18 mouse cellular contexts compared by ENCODE assay signal in genomic region chr10:75720215-75720614, GRCm38 (mm10). TPM values are rescaled to one million over a fixed set of nuclear protein-coding genes. Genes with fewer than 3 reads are reported as not detected.
DNase-seq lines count a peak whose midpoint lies in the region; ATAC-seq and TF ChIP-seq lines count a peak whose summit lies in the region.
"Had no signal": no experiment of that assay in that cellular context is flagged by ENCODE, and none has a peak within 500 bp of the region (broad histone marks: within the 10 kb centered on the region; RNA-seq: fewer than 3 reads in every experiment).

No protein-coding gene starts in this region.

- no peaks in the 10 kb centered on the region for H3K9me3 ChIP-seq in hindbrain, postnatal 0 days (ENCODE audit: low read length)
- no peaks in the 10 kb centered on the region for H3K9me3 ChIP-seq in hindbrain, embryonic 10.5 days
- H3K9me3 ChIP-seq in lung, embryonic 16.5 days (ENCODE audit: control insufficient read depth, low read length), result no peaks in the 10 kb centered on the region
- H3K9me3 ChIP-seq: embryonic facial prominence, embryonic 13.5 days; heart, embryonic 15.5 days; limb, embryonic 12.5 days; neural tube, embryonic 12.5 days; stomach, embryonic 15.5 days had no signal

- peak; percentile 89 for ATAC-seq in hindbrain, postnatal 0 days
- 0 out of 2 replicates have a peak, but pooled peaks have one; percentile 26 for ATAC-seq in lung, embryonic 16.5 days (ENCODE audit: low read depth)
- ATAC-seq: midbrain, embryonic 16.5 days had no signal

- no peak overlapping the region for H3K27ac ChIP-seq in cerebellum, adult 2 months (ENCODE audit: insufficient read depth, low read length)
- H3K27ac ChIP-seq in hindbrain, postnatal 0 days, result peak overlapping the region; percentile 57
- no peak overlapping the region for H3K27ac ChIP-seq in hindbrain, embryonic 10.5 days
- H3K27ac ChIP-seq in lung, embryonic 16.5 days (ENCODE audit: low read length), result no peak overlapping the region
- H3K27ac ChIP-seq: embryonic facial prominence, embryonic 13.5 days; heart, embryonic 15.5 days; limb, embryonic 12.5 days; liver, embryonic 14.5 days; neural tube, embryonic 12.5 days; stomach, embryonic 15.5 days had no signal

- 55% methylated on average over 5 of the region's 5 CpGs for whole genome bisulfite sequencing in cerebellum, adult 2 months
- 68% methylated on average over 5 of the region's 5 CpGs for WGBS in hindbrain, postnatal 0 days
- WGBS in hindbrain, embryonic 10.5 days, result 91% methylated on average over 5 of the region's 5 CpGs
- 81% methylated on average over 5 of the region's 5 CpGs for WGBS in lung, embryonic 16.5 days

- no peak for TF ChIP-seq POLR2A in cerebellum, adult 2 months (IDR thresholded peaks at IDR 0.05; ENCODE audit: borderline replicate concordance, insufficient read depth, low read length)
- no peak for TF ChIP-seq POLR2A in brain, embryonic 14.5 days (IDR thresholded peaks at IDR 0.05; ENCODE audit: borderline replicate concordance, extremely low read depth, insufficient read depth, insufficient read length, poor library complexity, severe bottlenecking)

- no peak overlapping the region for H3K9ac ChIP-seq in hindbrain, postnatal 0 days (replicated peaks; ENCODE audit: low read length)
- H3K9ac ChIP-seq in lung, embryonic 16.5 days (ENCODE audit: low read length), result no peak overlapping the region
- H3K9ac ChIP-seq: embryonic facial prominence, embryonic 13.5 days; heart, embryonic 15.5 days; limb, embryonic 12.5 days; liver, embryonic 14.5 days; neural tube, embryonic 12.5 days; stomach, embryonic 15.5 days had no signal

- H3K27me3 ChIP-seq in cerebellum, adult 2 months (ENCODE audit: control insufficient read depth, insufficient read depth, low read length), result no peaks in the 10 kb centered on the region
- H3K27me3 ChIP-seq in hindbrain, postnatal 0 days (ENCODE audit: insufficient read depth, low read length), result no peaks in the 10 kb centered on the region
- no peaks in the 10 kb centered on the region for H3K27me3 ChIP-seq in hindbrain, embryonic 10.5 days (ENCODE audit: insufficient read depth, poor library complexity, severe bottlenecking)
- no peaks in the 10 kb centered on the region for H3K27me3 ChIP-seq in lung, embryonic 16.5 days (ENCODE audit: control insufficient read depth, insufficient read depth, low read depth, low read length)
- H3K27me3 ChIP-seq: CH12.LX; embryonic facial prominence, embryonic 13.5 days; heart, embryonic 15.5 days; limb, embryonic 12.5 days; neural tube, embryonic 12.5 days; stomach, embryonic 15.5 days had no signal

- 0 out of 2 replicates have a peak, but pooled peaks cover 3% of the 10 kb centered on the region for H3K4me1 ChIP-seq in cerebellum, adult 2 months (ENCODE audit: control insufficient read depth, insufficient read depth, low read length)
- H3K4me1 ChIP-seq in hindbrain, postnatal 0 days (ENCODE audit: insufficient read depth, low read length), result no peaks in the 10 kb centered on the region
- no peaks in the 10 kb centered on the region for H3K4me1 ChIP-seq in hindbrain, embryonic 10.5 days (replicated peaks)
- H3K4me1 ChIP-seq in lung, embryonic 16.5 days (replicated peaks; ENCODE audit: control insufficient read depth, insufficient read depth, low read length), result no peaks in the 10 kb centered on the region
- H3K4me1 ChIP-seq: embryonic facial prominence, embryonic 13.5 days; heart, embryonic 15.5 days; limb, embryonic 12.5 days; neural tube, embryonic 12.5 days; stomach, embryonic 15.5 days had no signal

- H3K4me3 ChIP-seq in cerebellum, adult 2 months (replicated peaks; ENCODE audit: insufficient read depth, low read depth, low read length), result no peak overlapping the region
- H3K4me3 ChIP-seq in hindbrain, postnatal 0 days (ENCODE audit: low read length), result no peak overlapping the region
- H3K4me3 ChIP-seq in hindbrain, embryonic 10.5 days, result no peak overlapping the region
- no peak overlapping the region for H3K4me3 ChIP-seq in lung, embryonic 16.5 days (ENCODE audit: low read length)
- H3K4me3 ChIP-seq: embryonic facial prominence, embryonic 13.5 days; heart, embryonic 15.5 days; limb, embryonic 12.5 days; neural tube, embryonic 12.5 days; stomach, embryonic 15.5 days had no signal

- TF ChIP-seq CTCF in cerebellum, adult 2 months (IDR thresholded peaks at IDR 0.05; ENCODE audit: borderline replicate concordance, insufficient read depth, low read depth, low read length), result no peak
- peak; percentile 55 for TF ChIP-seq CTCF in hindbrain, postnatal 0 days (IDR thresholded peaks at IDR 0.05; ENCODE audit: low read depth)
- no peak for TF ChIP-seq CTCF in brain, embryonic 14.5 days (IDR thresholded peaks at IDR 0.05; ENCODE audit: borderline replicate concordance, extremely low read depth, insufficient read depth, insufficient read length)

- no peak overlapping the region for H3K4me2 ChIP-seq in hindbrain, postnatal 0 days (ENCODE audit: low read depth, low read length)
- H3K4me2 ChIP-seq in lung, embryonic 16.5 days (ENCODE audit: low read depth, low read length), result no peak overlapping the region
- H3K4me2 ChIP-seq: embryonic facial prominence, embryonic 13.5 days; heart, embryonic 15.5 days; limb, embryonic 12.5 days; neural tube, embryonic 12.5 days; stomach, embryonic 15.5 days had no signal

- peaks cover 33% of the 10 kb centered on the region for H3K36me3 ChIP-seq in hindbrain, postnatal 0 days (ENCODE audit: insufficient read depth, low read length)
- H3K36me3 ChIP-seq in hindbrain, embryonic 10.5 days, result peaks cover 98% of the 10 kb centered on the region
- H3K36me3 ChIP-seq in lung, embryonic 16.5 days (ENCODE audit: control insufficient read depth, insufficient read depth, low read length), result peaks cover 13% of the 10 kb centered on the region

- peak; percentile 19 to 48 for DNase-seq in cerebellum, adult 2 months
- no peak for DNase-seq in cerebellum, adult 8-10 months
- DNase-seq in hindbrain, postnatal 0 days (ENCODE audit: low spot score), result peak; percentile 74
- no peak for DNase-seq in hindbrain, embryonic 10.5 days (ENCODE audit: low spot score)
- no peak for DNase-seq in lung, postnatal 36 days
- peak; percentile 5 for DNase-seq in brain, embryonic 14.5 days (ENCODE audit: low read depth)
- DNase-seq in yolk sac, embryonic 10.5 days (ENCODE audit: low spot score), result no peak
- DNase-seq: adrenal gland, postnatal 25 days; heart, adult 11 months had no signal

RNA-seq across cellular contexts. Expression of gene Cabin1, which starts 43.9 kb away (rescaled TPM):
- 48.6 and 62.2 TPM in 2 replicates for polyA plus RNA-seq in cerebellum, adult 2 months (2012; rRNA removed)
- total RNA-seq in hindbrain, postnatal 0 days (2014; rRNA removed), result 92.9 and 96.4 TPM in 2 replicates
- polyA plus RNA-seq in hindbrain, postnatal 0 days (2015; fragmentation: Nextera tagmentation; extraction: Ambion mirVana), result 30.1 and 33.6 TPM in 2 replicates
- polyA plus RNA-seq in hindbrain, embryonic 10.5 days (2016; fragmentation: Nextera tagmentation; extraction: Ambion mirVana), result 36.8 and 38.4 TPM in 2 replicates
- 39.7 and 48.8 TPM in 2 replicates for polyA plus RNA-seq in lung, embryonic 16.5 days (2015; fragmentation: Nextera tagmentation; extraction: Ambion mirVana)
- 43.8 and 56.6 TPM in 2 replicates for polyA plus RNA-seq in brain, embryonic 14.5 days (2012; rRNA removed)

RNA-seq across cellular contexts. Expression of gene Ddt, which starts 53.0 kb away (rescaled TPM):
- polyA plus RNA-seq in cerebellum, adult 2 months (2012; rRNA removed), result 146 and 151 TPM in 2 replicates
- 63.6 and 67.4 TPM in 2 replicates for total RNA-seq in hindbrain, postnatal 0 days (2014; rRNA removed)
- 115 and 120 TPM in 2 replicates for polyA plus RNA-seq in hindbrain, postnatal 0 days (2015; fragmentation: Nextera tagmentation; extraction: Ambion mirVana)
- polyA plus RNA-seq in hindbrain, embryonic 10.5 days (2016; fragmentation: Nextera tagmentation; extraction: Ambion mirVana), result 94.1 and 95.3 TPM in 2 replicates
- polyA plus RNA-seq in lung, embryonic 16.5 days (2015; fragmentation: Nextera tagmentation; extraction: Ambion mirVana), result 69.0 and 74.3 TPM in 2 replicates
- 55.9 and 69.3 TPM in 2 replicates for polyA plus RNA-seq in brain, embryonic 14.5 days (2012; rRNA removed)

Comparison
In these comparisons a context has a peak if more than half of its experiments do, and no peak if none do; other contexts are left out.
1. DNase-seq: peak in cerebellum, adult 2 months (2 of 2), hindbrain, postnatal 0 days (single experiment) and brain, embryonic 14.5 days (single experiment); none in cerebellum, adult 8-10 months (single experiment), hindbrain, embryonic 10.5 days (single experiment), lung, postnatal 36 days (single experiment) and yolk sac, embryonic 10.5 days (single experiment).